Mouse (Mus musculus) bone marrow, adult 2 months (tissue): ENCODE measurements around the gene Nes.

Experiments used
- CTCF ChIP-seq: fragments of 200-500 bp; IDR thresholded peaks from 2 replicates; pipeline ENCODE4 v1.5.1; 2011; ENCODE audit warnings: low read length, control low read depth; ENCODE audit not compliant: control insufficient read depth, insufficient read depth
- POLR2A ChIP-seq: fragments of 200-500 bp; IDR thresholded peaks from 2 replicates; pipeline ENCODE4 v1.6.1; 2011; ENCODE audit warnings: low read depth, mild to moderate bottlenecking, control low read depth, low read length, borderline replicate concordance; ENCODE audit not compliant: control insufficient read depth

DNA sequence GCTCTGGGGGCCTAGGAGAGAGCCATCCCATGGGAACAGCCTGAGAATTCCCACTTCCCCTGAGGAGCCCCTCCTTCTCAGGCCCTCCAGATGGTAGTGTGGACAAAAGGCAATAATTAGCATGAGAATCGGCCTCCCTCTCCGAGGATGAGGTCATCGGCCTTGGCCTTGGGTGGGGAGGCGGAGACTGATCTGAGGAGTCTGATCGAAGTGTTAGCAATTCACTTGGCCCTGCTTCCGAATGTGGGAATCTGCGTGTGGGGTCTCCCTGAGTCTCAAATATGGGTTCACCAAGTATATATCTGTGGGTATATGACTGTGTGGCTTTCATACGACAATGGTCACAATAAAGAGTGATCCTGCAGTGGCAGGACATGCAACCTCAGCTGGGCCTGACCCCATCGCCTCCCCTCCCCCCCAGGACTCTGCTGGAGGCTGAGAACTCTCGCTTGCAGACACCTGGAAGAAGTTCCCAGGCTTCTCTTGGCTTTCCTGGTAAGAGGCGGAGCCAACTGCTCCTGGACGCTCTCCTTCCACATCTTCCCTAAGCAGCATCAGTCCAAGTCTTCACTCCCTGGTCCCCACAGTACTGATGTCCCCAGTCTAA is 3.6 kb downstream of the Nes start:
- TF ChIP-seq POLR2A (no peak), CTCF (no peak)
